Mouse (Mus musculus) liver, embryonic 11.5 days (tissue): ENCODE data around the gene Gm9803. TPM values are rescaled to one million over a fixed set of nuclear protein-coding genes. Genes with fewer than 3 reads are reported as not detected.

Source experiments
- ATAC-seq: fragments of 200-750 bp; cut with Nextera tagmentation; replicated peaks from 2 replicates; pipeline ENCODE4 v1.8.0; 2017; ENCODE audit warnings: moderate number of reproducible peaks, mild to moderate bottlenecking, moderate TSS enrichment, moderate library complexity; ENCODE audit not compliant: low FRiP score
- DNase-seq: peaks from one replicate; pipeline ENCODE4 v3.0.0-alpha.2; 2017; ENCODE audit warnings: low spot score
- H3K27ac ChIP-seq: fragments of 300-500 bp; sonication (generic); 2 replicates; pipeline ENCODE4 v1.5.1; 2014; ENCODE audit warnings: mild to moderate bottlenecking, low read depth, low read length, control low read depth
- H3K27me3 ChIP-seq: fragments of 300-500 bp; sonication (generic); replicated peaks from 2 replicates; pipeline ENCODE4 v1.6.1; 2014; ENCODE audit warnings: low read length, mixed read lengths; ENCODE audit not compliant: control insufficient read depth, insufficient read depth
- H3K36me3 ChIP-seq: fragments of 300-500 bp; sonication (generic); 2 replicates; pipeline ENCODE4 v1.6.1; 2014; ENCODE audit warnings: mild to moderate bottlenecking, low read length, moderate library complexity, mixed read lengths; ENCODE audit not compliant: control insufficient read depth, insufficient read depth
- H3K4me1 ChIP-seq: fragments of 300-500 bp; sonication (generic); replicated peaks from 2 replicates; pipeline ENCODE4 v1.6.1; 2014; ENCODE audit warnings: low read length, mixed read lengths; ENCODE audit not compliant: control insufficient read depth, insufficient read depth
- H3K4me2 ChIP-seq: fragments of 300-500 bp; sonication (generic); 2 replicates; pipeline ENCODE4 v1.6.1; 2014; ENCODE audit warnings: mild to moderate bottlenecking, control low read depth, moderate library complexity
- H3K4me3 ChIP-seq: fragments of 300-500 bp; sonication (generic); 2 replicates; pipeline ENCODE4 v1.5.1; 2014; ENCODE audit warnings: low read depth, low read length, control low read depth
- H3K9ac ChIP-seq: fragments of 300-500 bp; sonication (generic); 2 replicates; pipeline ENCODE4 v1.6.1; 2014; ENCODE audit warnings: low read depth, low read length, control low read depth
- H3K9me3 ChIP-seq: fragments of 300-500 bp; sonication (generic); 2 replicates; pipeline ENCODE4 v1.6.1; 2016; ENCODE audit warnings: low read length, inconsistent platforms, mixed read lengths; ENCODE audit not compliant: control insufficient read depth
- WGBS: fragments of 180-500 bp; shearing (Covaris S2); extraction: QIAGEN DNeasy Blood & Tissue Kit; methylation state at CpG from one replicate; pipeline ENCODE4 v1.1.7; 2014; 5-methylcytosine and 5-hydroxymethylcytosine counted together
- polyA plus RNA-seq: library from polyadenylated mRNA; unstranded; fragments of >200 nt; fragmentation: Nextera tagmentation; extraction: Ambion mirVana; gene quantifications from 2 replicates; pipeline ENCODE4 v1.2.1, GENCODE M21; 2014

The Gm9803 gene
- polyA plus RNA-seq, 1 experiment from 2014 or later: 11.6 TPM

- no peak for DNase-seq
- Histone ChIP-seq H3K9ac (no peak overlapping the region), H3K4me2 (no peak overlapping the region), H3K4me1 (no peaks in the 10 kb centered on the region), H3K27ac (no peak overlapping the region; the same call in 1 of the 2 replicates), H3K27me3 (no peaks in the 10 kb centered on the region), H3K4me3 (no peak overlapping the region), H3K36me3 (peaks cover 12% of the 10 kb centered on the region), H3K9me3 (no peaks in the 10 kb centered on the region)
- 67% methylated on average over 15 of the region's 15 CpGs for WGBS
- peak; percentile 58 for ATAC-seq
These were observed 3.7 kb downstream of the Gm9803 start for GRCm38 (mm10) chr10:43527283-43528269.

GRCm38 (mm10) chr10:43534382-43534781, 10.5 kb downstream of the Gm9803 start:
- peaks cover 12% of the 10 kb centered on the region for H3K36me3 ChIP-seq
- H3K4me1 ChIP-seq: peaks cover 8% of the 10 kb centered on the region
- H3K27ac ChIP-seq: no peak overlapping the region
- no peak overlapping the region for H3K9ac ChIP-seq
- ATAC-seq (no peak), DNase-seq (no peak)
- H3K9me3 ChIP-seq: no peaks in the 10 kb centered on the region
- WGBS: 40% methylated on average over 1 of the region's 1 CpGs
- H3K4me3 ChIP-seq: no peak overlapping the region
- H3K27me3 ChIP-seq: no peaks in the 10 kb centered on the region
- no peak overlapping the region for H3K4me2 ChIP-seq

- peaks cover 15% of the 10 kb centered on the region for H3K4me1 ChIP-seq
- ATAC-seq (no peak), DNase-seq (no peak)
- H3K9me3 ChIP-seq: no peaks in the 10 kb centered on the region
- H3K9ac ChIP-seq: no peak overlapping the region
- no peaks in the 10 kb centered on the region for H3K27me3 ChIP-seq
- H3K27ac ChIP-seq: no peak overlapping the region
- 89% methylated on average over 7 of the region's 7 CpGs for WGBS
- H3K4me3 ChIP-seq: no peak overlapping the region
- H3K36me3 ChIP-seq: peaks cover 3% of the 10 kb centered on the region; the same call in 1 of the 2 replicates
- no peak overlapping the region for H3K4me2 ChIP-seq
These were observed 13.8 kb downstream of the Gm9803 start for GRCm38 (mm10) chr10:43537652-43538051.

- peak overlapping the region; percentile 12 for H3K4me2 ChIP-seq
- no peaks in the 10 kb centered on the region for H3K9me3 ChIP-seq
- no peak for DNase-seq
- no peak overlapping the region for H3K27ac ChIP-seq
- no peak for ATAC-seq
- peaks cover 15% of the 10 kb centered on the region for H3K4me1 ChIP-seq
- no peaks in the 10 kb centered on the region for H3K27me3 ChIP-seq
- no peaks in the 10 kb centered on the region; the same call in 1 of the 2 replicates for H3K36me3 ChIP-seq
- 79% methylated on average over 5 of the region's 5 CpGs for WGBS
- H3K4me3 ChIP-seq: no peak overlapping the region
- H3K9ac ChIP-seq: no peak overlapping the region
These were observed 14.9 kb downstream of the Gm9803 start for GRCm38 (mm10) chr10:43538831-43539230.

- H3K4me1 ChIP-seq: peaks cover 15% of the 10 kb centered on the region
- H3K36me3 ChIP-seq: no peaks in the 10 kb centered on the region; the same call in 1 of the 2 replicates
- H3K4me2 ChIP-seq: peak overlapping the region; percentile 93
- WGBS: 18% methylated on average over 12 of the region's 12 CpGs
- DNase-seq (no peak), ATAC-seq (no peak)
- H3K4me3 ChIP-seq: peak overlapping the region; percentile 92
- no peaks in the 10 kb centered on the region for H3K9me3 ChIP-seq
- H3K27ac ChIP-seq: no peak overlapping the region
- H3K27me3 ChIP-seq: no peaks in the 10 kb centered on the region
- H3K9ac ChIP-seq: peak overlapping the region; percentile 93
These were observed 15.9 kb downstream of the Gm9803 start for GRCm38 (mm10) chr10:43539746-43540310.

GRCm38 (mm10) chr10:43540442-43541152, 16.7 kb downstream of the Gm9803 start, which contains the start of gene 1700021F05Rik:
1700021F05Rik (minus strand) TSS chr10:43540994.
- no peaks in the 10 kb centered on the region; the same call in 1 of the 2 replicates for H3K36me3 ChIP-seq
- under 1% methylated on average over 54 of the region's 56 CpGs for WGBS
- ATAC-seq: peak; percentile 99

GRCm38 (mm10) chr10:43541153-43541544, 17.3 kb downstream of the Gm9803 start:
- peaks cover 15% of the 10 kb centered on the region for H3K4me1 ChIP-seq
- H3K27ac ChIP-seq: no peak overlapping the region; the same call in 1 of the 2 replicates
- peak overlapping the region; percentile 38; the same call in 1 of the 2 replicates for H3K9ac ChIP-seq
- 43% methylated on average over 7 of the region's 8 CpGs for WGBS
- no peak for ATAC-seq
- H3K27me3 ChIP-seq: no peaks in the 10 kb centered on the region
- H3K9me3 ChIP-seq: no peaks in the 10 kb centered on the region
- peak overlapping the region; percentile 92 for H3K4me3 ChIP-seq
- no peaks in the 10 kb centered on the region; the same call in 1 of the 2 replicates for H3K36me3 ChIP-seq
- DNase-seq: no peak
- H3K4me2 ChIP-seq: peak overlapping the region; percentile 56

More at GRCm38 (mm10) chr10:43540442-43541152, 16.7 kb downstream of the Gm9803 start, which contains the start of gene 1700021F05Rik:
- Histone ChIP-seq H3K27me3 (no peaks in the 10 kb centered on the region), H3K27ac (peak within 1 kb of the TSS; percentile 79), H3K9ac (peak within 1 kb of the TSS; percentile 93), H3K4me2 (peak within 1 kb of the TSS; percentile 93), H3K4me1 (peaks cover 15% of the 10 kb centered on the region), H3K4me3 (peak within 1 kb of the TSS; percentile 92), H3K9me3 (no peaks in the 10 kb centered on the region)
- DNase-seq: peak; percentile 95

- no peak overlapping the region for H3K4me3 ChIP-seq
- H3K27me3 ChIP-seq: no peaks in the 10 kb centered on the region
- DNase-seq (no peak), ATAC-seq (no peak)
- H3K27ac ChIP-seq: no peak overlapping the region
- WGBS: 55% methylated on average over 5 of the region's 5 CpGs
- H3K4me2 ChIP-seq: no peak overlapping the region
- H3K36me3 ChIP-seq: no peaks in the 10 kb centered on the region
- H3K9me3 ChIP-seq: no peaks in the 10 kb centered on the region
- H3K4me1 ChIP-seq: no peaks in the 10 kb centered on the region
- no peak overlapping the region for H3K9ac ChIP-seq
These were observed 25.5 kb downstream of the Gm9803 start for GRCm38 (mm10) chr10:43549411-43549810.
